In genomic region chr13:110097424-110098050, GRCm38 (mm10) we compare ENCODE assay signal across 9 mouse cellular contexts.
DNase-seq lines count a peak whose midpoint lies in the region; ATAC-seq and TF ChIP-seq lines count a peak whose summit lies in the region.
"Had no signal": no experiment of that assay in that cellular context is flagged by ENCODE, and none has a peak within 500 bp of the region (broad histone marks: within the 10 kb centered on the region; RNA-seq: fewer than 3 reads in every experiment).

No protein-coding gene starts in this region.

- peaks cover 10% of the 10 kb centered on the region; the same call in 1 of the 2 replicates for H3K4me1 ChIP-seq in hindbrain, postnatal 0 days (ENCODE audit: insufficient read depth, low read length)

- TF ChIP-seq CTCF in hindbrain, postnatal 0 days (IDR thresholded peaks at IDR 0.05; ENCODE audit: low read depth), result no peak

- H3K27ac ChIP-seq in hindbrain, postnatal 0 days, result no peak overlapping the region

- H3K4me2 ChIP-seq in hindbrain, postnatal 0 days (ENCODE audit: low read depth, low read length), result no peak overlapping the region
- H3K4me2 ChIP-seq: heart, embryonic 11.5 days had no signal

- no peaks in the 10 kb centered on the region for H3K9me3 ChIP-seq in hindbrain, postnatal 0 days (ENCODE audit: low read length)

- H3K9ac ChIP-seq in hindbrain, postnatal 0 days (replicated peaks; ENCODE audit: low read length), result no peak overlapping the region

- no peak for DNase-seq in cerebellum, adult 8-10 months
- peak; percentile 3 for DNase-seq in kidney, postnatal 14 days
- DNase-seq in kidney, adult 8-10 months, result no peak
- DNase-seq in ES-CJ7 (ENCODE audit: low read depth, low spot score), result peak; percentile 5
- DNase-seq in hindbrain, postnatal 0 days (ENCODE audit: low spot score), result peak; percentile 57
- DNase-seq in urinary bladder, postnatal 36 days (ENCODE audit: low spot score in 2 of 2), result no peak

- H3K27me3 ChIP-seq in hindbrain, postnatal 0 days (ENCODE audit: insufficient read depth, low read length), result no peaks in the 10 kb centered on the region

- WGBS in hindbrain, postnatal 0 days, result 69% methylated on average over 6 of the region's 6 CpGs

- H3K4me3 ChIP-seq in hindbrain, postnatal 0 days (ENCODE audit: low read length), result no peak overlapping the region

- H3K36me3 ChIP-seq in hindbrain, postnatal 0 days (ENCODE audit: insufficient read depth, low read length), result no peaks in the 10 kb centered on the region

- 0 out of 2 replicates have a peak, but pooled peaks have one; percentile 29 for ATAC-seq in cerebellum, adult (ENCODE audit: insufficient number of reproducible peaks, low FRiP score, low TSS enrichment)
- ATAC-seq in hindbrain, postnatal 0 days, result no peak
- ATAC-seq in erythroblast, adult 5-6 weeks (replicated peaks; ENCODE audit: low FRiP score, poor library complexity, severe bottlenecking), result no peak

Comparison
In these comparisons a context has a peak if more than half of its experiments do, and no peak if none do; other contexts are left out.
1. DNase-seq: peak in kidney, postnatal 14 days (single experiment), ES-CJ7 (single experiment) and hindbrain, postnatal 0 days (single experiment); none in cerebellum, adult 8-10 months (single experiment), kidney, adult 8-10 months (0 of 2) and urinary bladder, postnatal 36 days (0 of 2).